Mouse (Mus musculus) CH12.LX (cell line): ENCODE measurements around the gene Mrpl41.

ENCODE experiments used
- CTCF ChIP-seq, 2 experiments: IDR thresholded peaks in 1 of 2; conservative IDR thresholded peaks in 1 of 2; 2 replicates each; pipeline ENCODE4 v1.5.1; 2011 to 2012; ENCODE audit warnings: low read depth in 2 of 2, low read length in 2 of 2, improper control_type of control experiment in 1 of 2, inconsistent platforms in 1 of 2, mild to moderate bottlenecking in 1 of 2, moderate library complexity in 1 of 2
- EP300 ChIP-seq: IDR thresholded peaks from 2 replicates; pipeline ENCODE4 v1.6.1; 2011; ENCODE audit warnings: low read length, improper control_type of control experiment
- IRF4 ChIP-seq: IDR thresholded peaks from 2 replicates; pipeline ENCODE4 v1.6.1; 2014; ENCODE audit warnings: low read depth, mild to moderate bottlenecking, inconsistent platforms, low read length, improper control_type of control experiment
- PAX5 ChIP-seq: IDR thresholded peaks from 2 replicates; pipeline ENCODE4 v1.6.1; 2012; ENCODE audit warnings: low read length, inconsistent platforms, mixed read lengths

- TF ChIP-seq EP300 (no peak), CTCF (conservative IDR thresholded peaks at IDR 0.05 in 1 of 2, IDR thresholded peaks at IDR 0.05 in 1 of 2; ENCODE audit: low read depth in 2 of 2, low read length in 2 of 2) (no peak), IRF4 (no peak), PAX5 (no peak)
These were observed 25.3 kb downstream of the Mrpl41 start, which contains the start of gene Zmynd19 for GRCm38 (mm10) chr2:24949421-24950188.
